Mouse (Mus musculus): ENCODE data around the gene Tmem150c. TPM values are rescaled to one million over a fixed set of nuclear protein-coding genes. Genes with fewer than 3 reads are reported as not detected.

Gene Tmem150c
- total RNA-seq, 2 experiments from 2014 or later: 48.9 to 50.1 TPM

DNA sequence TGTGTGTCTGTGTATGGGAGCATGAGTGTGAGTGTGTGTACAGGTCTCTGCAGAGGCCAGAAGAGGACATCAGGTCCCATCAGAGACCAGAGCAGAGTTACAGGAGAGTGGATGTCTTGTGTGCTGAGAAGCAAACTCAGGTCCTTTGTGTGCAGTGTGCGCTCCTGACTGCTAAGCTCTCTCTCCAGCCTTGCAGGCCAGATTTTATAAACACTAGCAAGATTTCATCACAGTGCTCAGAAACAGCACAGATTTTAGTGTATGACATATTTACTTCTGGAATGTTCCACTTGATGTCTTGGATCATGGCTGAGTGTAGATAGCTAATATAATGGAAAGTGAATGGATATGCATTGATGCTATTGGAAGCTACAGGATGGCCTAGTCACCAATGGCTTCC lies 57.2 kb downstream of the Tmem150c start:
- no peak for DNase-seq (ENCODE audit: low spot score in 2 of 2)

DNA sequence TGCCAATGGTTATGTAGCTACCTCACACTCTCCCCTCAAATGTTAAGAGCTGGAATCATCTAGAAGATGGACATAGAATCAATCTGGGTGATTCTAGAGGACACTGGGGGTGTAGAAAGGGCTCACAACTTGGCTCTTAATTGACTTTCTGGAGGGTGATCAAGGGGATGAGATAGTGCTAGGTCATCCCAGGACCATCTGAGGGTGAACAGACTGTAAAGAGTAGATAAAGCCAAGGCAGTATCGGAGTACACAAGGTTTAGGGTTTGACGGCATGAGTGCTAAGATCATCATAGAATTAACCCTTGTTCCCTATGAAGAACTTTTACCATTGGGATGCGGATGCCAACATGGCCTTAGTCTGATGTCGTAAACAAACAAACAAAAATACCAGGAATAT lies 61.6 kb downstream of the Tmem150c start:
- no peak for DNase-seq (ENCODE audit: low spot score in 2 of 2)

DNA sequence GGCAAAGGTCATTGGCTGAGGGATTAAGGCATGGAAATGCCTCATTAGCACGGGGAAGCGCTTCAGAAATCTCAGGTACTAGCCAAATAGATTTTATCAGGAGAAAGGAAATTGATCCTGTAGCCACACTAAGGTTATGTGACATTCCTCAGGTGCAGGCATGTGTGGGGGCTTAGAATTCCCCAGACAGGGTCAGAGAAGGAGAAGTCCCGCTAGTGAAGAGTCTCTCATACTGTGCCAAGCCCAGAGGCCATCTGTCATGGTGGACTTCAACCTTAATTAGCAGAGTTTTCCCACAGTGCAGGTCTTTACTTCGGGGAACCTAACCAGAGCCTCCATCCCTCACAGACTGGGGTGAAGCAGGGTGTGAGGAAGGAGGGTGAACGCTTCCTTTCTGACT lies 62.7 kb downstream of the Tmem150c start:
- DNase-seq (ENCODE audit: low spot score in 2 of 2): no peak

DNA sequence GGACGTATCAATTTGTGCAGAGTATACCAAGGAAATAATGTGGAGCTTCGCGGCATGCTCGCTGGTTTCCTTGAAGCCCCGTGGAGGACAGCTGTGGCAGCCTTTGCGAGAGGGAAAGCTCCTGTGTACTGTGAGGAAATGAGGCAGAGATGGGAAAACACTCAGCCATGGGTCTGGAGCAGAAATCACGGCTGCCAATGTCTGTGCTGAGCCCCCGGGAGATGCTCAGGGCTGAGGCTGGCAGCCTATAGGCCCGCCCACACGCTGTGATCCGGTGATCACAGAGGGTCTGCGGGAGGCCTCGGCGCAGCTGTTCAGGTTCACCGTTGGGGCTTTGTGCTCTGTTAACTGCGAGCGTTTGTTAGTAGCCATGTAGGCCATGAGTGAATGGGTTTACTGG lies 68.0 kb downstream of the Tmem150c start:
- DNase-seq (ENCODE audit: low spot score in 2 of 2): no peak

DNA sequence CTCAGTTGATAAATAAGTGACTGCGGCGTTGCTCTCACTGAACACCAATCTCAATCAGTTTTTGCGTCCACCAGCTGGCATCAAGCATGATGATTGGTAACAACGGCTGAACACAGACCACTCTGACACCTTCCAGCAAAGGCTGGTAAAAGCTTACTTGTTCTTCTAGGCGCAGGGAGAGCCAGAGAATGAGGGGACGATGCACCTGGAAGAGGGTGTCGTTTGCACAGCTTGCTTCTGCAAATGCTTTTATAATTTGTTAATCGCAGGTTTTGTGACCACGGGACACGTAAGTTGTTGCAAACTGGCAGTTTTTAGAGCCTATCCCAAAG lies 68.4 kb downstream of the Tmem150c start:
- DNase-seq (ENCODE audit: low spot score in 2 of 2): no peak

DNA sequence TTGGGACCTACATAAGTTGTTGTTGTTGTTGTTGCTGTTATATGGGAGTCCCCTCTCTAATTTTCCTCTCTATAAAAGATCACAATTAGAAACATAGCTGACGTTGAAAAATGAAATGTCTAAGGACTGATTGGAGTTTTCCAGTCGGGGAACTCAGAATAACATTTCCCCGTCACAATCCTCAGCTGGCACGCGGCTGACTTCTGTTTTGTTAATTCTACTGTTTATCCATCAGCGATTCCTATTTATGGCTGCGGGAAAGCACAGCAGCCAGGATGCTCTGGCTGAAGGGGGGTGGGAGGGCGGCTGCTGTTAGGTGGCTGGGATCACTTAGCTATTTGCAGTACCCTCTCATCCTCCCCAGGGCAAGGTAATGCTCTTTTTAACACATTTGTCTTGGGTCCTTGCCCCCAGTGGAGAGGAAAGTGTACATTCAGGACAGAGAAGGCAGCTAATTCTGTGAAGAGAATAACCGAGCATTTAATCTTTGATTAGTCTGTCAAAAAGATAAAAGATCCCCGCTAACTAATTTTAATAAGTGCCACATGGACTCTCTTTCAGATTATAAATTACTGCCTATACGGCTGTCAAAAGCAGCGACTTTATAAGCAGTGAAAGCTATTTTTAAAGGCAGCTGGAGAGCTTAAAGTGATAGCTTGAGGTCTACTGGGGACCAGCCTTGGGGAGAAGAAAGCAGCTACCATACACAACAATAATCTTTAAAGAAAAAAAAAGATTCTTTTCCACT lies 68.9 kb downstream of the Tmem150c start:
- no peak for DNase-seq (ENCODE audit: low spot score in 2 of 2)

DNA sequence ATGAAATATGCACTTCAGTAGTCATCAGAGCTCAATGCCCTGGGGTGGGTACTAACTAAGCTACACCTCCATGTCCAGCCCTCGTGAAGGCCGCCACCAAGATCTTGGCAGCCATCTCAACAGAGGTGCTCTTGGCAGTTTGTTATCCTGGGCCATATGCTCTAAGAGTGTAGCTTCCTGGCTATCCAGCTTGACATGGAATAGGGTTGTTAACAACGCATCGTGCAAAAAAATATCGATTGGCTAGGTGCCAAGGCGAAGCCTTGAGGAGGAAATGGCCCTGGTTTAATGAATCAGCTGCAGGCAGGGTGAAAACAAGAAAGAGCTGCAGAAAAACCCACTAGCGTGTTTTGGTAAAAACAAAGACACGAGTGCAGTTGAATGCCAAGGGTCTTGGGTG lies 74.5 kb downstream of the Tmem150c start:
- no peak for DNase-seq (ENCODE audit: low spot score in 2 of 2)

DNA sequence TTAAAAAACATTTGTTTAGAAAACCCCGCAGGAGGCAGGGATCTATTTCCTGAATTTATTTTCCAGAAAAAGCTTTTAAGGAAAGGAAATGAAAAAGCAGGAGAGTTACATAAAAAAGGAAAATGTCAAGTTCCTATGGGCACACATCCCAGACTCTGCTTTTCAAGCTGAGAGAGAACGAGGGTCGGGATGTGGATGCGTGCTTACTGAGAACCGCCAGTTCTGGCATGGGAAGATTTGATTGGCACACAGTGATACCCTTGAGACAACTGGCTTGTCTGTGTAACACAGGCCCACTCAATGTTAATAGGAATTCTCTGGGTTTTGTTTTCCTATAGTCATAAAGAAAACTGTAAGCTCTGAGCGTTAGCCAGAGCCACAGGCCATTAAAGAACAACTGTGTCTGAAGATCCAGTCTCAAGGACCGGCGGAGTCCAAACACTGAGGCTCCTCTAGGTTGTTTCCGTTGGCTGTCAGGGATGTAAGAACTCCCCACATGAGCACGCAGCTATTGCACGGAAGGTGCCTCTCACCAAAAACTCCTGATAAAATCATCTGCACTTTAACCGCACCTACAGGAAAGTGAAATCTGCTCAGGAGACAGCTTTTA lies 75.5 kb downstream of the Tmem150c start:
- DNase-seq (ENCODE audit: low spot score in 2 of 2): no peak

DNA sequence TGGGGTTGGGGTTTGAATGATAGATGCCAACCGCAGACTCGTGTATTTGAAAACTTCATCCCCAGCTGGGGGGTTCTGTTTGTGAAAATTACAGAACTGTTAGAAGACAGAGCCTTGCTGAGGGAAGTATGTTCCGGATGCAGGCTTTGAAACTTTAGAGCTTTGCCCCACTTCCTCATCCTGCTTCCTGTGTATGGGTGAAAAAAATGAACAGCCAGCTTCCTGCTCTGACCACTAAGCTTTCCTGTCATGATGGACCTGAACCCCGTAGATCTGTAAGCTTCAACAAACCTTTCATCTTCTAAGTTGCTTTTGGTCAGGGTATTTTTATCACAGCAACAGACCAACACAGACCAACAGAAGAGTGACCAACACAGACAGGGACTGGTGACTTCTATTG lies 77.6 kb downstream of the Tmem150c start:
- DNase-seq (ENCODE audit: low spot score in 2 of 2): no peak

DNA sequence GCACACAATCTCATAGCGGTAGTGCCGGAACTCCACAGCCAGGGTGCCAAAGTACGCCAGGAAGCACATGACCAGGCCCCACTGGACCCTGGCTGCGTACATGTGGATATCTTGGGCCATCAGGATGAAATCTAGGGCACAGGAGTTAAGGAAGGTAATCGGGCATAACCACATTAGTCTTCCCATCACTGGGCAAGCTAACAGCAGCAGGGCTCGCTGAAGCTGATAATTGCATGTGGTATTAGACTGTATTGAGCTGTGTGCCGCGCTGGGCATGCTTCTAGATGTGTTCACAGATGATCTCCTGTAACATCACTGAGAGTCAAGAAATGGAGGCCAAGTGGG lies 79.7 kb downstream of the Tmem150c start:
- no peak for DNase-seq (ENCODE audit: low spot score in 2 of 2)

DNA sequence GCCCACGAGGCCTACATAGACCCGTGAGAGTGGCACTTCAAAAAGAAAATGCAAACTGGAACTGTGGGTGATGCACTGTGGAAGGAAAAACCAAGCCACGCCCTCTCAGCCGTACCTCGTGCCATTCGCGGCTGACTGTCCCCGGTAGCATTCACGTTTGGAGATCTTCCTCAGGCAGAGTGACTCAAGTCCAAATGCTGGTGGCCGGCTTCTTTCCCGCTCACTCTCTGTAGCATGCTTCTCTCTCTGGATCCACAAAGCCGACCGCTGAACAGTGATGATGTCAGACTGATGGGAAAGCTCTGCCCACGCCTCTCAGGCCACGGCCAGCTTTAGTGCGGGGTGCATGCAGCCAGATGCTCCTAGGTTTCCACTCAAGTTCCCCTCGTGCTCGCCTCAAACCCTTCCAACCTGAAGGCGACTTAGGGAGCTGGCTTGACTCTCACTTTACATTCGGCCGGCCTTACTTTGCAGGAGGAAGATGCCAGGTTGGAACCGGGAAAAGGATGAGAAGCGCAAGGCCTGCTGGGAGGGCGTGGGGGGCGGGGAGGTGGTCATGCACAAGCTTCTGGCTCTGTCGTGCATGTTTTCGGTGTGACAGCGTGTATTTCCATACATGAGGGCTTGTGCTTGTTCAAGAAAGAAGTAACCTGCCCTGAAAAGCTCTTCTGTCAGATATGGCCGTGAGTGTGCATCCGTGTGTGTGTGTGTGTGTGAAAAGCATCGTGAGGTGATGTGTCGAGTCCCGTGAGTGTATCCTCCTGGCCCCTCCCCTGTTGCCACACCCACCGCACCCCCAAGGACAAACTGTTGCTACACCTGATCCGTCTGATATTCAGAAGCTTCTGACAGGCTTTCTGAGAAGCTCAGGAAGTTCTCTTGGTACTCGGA lies 80.3 kb downstream of the Tmem150c start:
- DNase-seq (ENCODE audit: low spot score in 2 of 2): peak; percentile 31 to 42

DNA sequence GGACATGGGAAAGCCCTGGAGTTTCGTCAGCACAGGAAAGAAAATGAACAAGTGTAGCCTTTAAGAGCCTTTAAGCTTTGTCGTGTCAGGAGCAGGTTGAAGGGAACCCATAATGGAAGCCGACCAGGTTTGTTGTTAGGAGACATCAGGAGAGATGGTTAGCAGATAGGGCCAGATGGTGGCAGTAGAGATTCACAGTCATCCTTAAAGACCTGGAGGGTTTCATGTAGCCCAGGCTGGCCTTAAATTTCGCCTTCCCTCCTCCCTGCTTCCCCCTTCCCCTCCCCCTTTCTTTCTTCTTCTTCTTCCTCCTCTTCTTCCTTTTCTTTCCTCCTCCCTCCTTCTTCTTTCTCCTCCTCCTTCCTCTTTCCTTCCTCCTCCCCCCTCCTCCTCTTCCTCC lies 85.0 kb downstream of the Tmem150c start:
- peak; percentile 35 to 42 for DNase-seq (ENCODE audit: low spot score in 2 of 2)

DNA sequence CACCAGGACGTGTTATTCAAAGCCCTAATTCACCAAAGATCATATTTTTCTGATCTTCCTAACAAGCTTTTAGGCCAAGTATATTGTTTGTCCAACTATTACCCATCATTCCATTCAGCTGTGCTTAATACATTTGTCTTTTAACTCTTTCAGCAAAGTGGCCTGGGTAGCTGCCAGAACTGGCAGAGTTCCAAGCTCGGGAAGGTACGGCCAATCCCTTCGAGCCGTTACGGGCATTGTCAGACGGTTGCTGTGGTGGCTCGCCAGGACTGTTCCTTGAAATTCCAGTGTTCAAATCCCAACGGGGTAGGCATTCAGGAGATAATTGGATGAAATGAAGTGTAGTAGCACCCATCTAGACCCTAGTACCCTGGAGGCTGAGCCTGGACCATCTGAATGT lies 87.1 kb downstream of the Tmem150c start:
- no peak for DNase-seq (ENCODE audit: low spot score in 2 of 2)

DNA sequence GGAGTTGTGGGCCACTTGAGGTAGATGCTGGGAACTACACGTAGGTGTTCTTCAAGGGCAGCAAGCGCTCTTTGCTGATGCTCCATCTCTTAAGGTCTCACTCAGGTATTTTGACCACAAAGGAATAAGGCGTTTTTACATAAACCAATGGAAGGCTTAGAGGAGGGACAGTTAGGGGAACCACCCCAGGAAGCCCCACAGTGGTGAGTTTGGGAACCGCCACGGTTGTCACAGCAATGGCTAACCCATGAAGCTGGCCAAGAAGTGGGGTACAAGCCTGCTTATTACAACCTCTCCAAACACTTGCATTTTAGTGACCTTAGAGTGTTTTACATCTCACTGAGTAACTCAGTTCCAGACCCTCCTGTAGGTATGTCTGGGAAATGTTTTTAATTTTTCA lies 88.1 kb downstream of the Tmem150c start:
- no peak for DNase-seq (ENCODE audit: low spot score in 2 of 2)

DNA sequence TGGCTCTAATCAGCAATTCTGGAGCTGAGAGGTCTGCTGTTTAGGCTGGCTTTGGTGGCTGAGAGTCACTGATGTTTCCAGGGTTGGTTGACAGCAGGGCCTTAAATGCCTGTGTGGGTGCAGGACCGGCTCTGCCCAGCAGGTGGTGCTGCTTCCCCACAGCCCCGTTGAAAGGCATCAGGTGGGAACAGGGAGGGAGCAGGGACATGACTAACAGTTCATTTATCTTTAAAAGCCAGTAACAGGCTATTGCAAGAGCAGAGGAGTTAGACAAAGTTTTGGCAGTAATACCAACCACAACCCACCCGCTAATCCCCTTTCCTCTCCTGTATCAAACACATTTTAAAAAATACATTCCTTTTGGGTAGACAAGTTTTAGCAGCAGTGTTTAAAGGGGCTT lies 89.4 kb downstream of the Tmem150c start:
- DNase-seq (ENCODE audit: low spot score in 2 of 2): peak; percentile 84 to 90

DNA sequence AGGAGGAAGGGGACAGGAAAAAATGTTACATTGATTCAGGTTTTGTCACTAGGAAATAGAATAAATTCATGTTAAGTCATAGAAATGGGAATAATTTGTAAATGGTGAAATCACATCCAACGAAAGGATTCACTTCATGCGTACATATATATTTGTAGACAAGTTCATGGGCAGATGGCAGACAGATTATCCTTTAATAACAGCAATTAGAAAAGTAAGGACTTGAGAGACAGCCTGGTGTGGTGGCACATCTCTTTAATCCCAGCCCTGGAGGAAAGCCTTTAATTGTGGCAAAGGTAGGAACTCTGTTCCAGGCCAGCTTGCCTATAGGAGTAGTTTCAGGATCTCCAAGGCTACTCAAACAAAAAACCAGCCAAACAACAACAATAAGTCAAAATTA lies 90.1 kb downstream of the Tmem150c start:
- DNase-seq (ENCODE audit: low spot score in 2 of 2): no peak

DNA sequence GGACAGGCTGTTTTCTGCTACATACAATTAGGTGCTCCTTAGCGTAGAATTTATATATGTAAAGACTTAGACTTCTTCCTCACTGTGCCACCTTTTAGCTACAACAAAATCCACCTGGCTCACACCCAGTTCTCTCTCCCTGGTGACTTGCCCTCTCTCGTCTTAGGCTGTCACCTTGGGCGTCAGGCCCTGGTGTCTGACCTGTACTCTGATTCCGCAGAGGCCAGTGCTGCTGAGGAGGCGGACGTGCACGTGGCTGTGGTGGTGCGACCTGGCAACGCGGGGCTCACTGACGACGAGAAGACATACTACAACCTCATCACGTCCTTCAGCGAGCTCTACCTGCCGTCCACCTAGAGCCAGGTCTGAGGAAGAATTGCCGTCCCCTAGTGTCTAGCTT lies 92.0 kb downstream of the Tmem150c start:
- DNase-seq (ENCODE audit: low spot score in 2 of 2): no peak

DNA sequence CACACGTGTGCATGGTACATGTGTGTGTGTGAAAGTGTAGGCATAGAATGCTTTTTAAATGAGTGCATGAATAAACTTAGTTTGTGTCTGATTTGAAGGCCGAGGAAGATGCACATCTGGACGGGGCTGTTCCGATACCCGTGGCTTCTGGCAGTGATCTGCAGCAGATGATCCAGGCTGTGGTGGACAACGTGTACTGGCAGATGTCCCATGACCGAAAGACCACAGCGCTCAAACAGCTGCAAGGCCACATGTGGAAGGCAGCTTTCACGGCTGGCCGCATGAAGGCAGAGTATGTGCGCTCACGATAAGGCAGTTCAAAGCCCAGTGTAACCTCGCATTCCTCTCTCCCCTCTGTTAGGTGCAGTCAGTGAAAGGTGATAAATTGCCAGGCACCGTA lies 98.7 kb downstream of the Tmem150c start:
- DNase-seq (ENCODE audit: low spot score in 2 of 2): no peak

DNA sequence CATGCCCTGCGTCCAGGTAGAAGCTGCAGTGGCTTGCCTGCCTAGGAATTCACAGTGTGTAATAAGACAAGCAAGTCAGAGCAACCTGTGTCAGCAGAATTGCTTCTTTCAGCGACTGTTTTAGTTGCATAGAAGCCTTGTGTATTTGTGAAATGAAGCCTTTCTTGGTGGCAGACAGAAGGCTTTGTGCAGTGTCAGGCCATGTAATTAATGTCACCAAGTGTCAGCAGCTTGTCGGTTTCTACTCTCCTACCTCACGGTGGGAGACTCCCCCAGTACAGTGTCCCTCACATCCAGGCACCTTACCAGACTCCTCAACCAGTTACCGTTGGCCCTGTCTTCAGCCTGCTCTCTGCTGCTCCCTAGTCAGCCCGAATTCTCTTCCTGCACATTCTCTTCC lies 100.3 kb downstream of the Tmem150c start:
- DNase-seq (ENCODE audit: low spot score in 2 of 2): no peak

DNA sequence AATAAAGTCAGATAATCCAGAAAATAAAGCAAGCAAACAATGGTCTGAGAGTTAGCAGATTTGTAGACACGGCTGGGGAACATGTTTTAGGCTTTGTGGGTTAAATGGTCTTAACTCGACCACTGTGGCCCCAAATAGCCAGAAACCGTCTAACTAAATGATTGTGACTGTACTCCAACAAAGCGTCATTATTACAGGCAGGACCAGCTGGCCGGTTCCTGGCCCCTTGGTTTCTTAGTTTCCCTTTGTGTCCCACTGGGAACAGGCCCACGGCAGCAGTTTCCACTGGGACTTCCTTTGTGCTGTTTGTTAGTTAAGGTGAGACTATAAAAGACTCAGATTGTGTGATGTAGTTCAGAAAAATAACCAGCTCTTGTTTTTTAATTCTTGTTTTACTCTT lies 100.9 kb downstream of the Tmem150c start:
- no peak for DNase-seq (ENCODE audit: low spot score in 2 of 2)

DNA sequence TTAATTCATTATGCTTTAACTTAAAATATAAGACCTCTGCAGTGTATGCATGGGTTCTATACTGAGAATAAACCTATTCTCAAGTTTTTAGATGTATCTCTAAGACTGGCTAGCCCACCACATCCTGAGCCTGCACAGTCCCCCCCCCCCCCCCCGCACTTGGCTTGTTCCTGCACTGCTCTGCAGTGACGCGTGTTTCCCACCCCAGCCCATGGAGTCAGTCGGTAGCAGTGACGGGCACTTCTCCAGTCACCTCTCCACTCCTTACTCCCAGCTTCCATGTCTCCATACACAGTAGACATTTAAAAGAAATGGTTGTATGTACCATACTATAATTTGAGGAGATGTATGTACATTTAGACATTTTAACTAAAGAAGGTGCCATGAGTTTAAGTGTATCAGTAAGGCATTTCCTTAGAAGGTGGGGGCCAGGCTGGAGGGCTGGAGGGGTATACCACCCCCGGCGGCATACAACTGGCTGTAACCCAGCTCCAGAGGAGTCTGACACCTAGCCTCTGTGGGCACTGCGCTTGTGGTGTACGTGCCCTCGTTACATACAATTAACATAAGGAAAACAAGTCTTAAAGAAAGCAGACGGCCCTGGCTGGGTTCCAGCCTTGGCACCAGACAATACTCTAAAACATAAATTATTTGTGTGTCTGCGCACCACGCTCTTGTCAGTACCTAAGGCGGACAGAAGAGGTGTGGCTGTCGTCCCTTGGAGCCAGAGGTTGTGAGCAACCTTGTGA lies 102.0 kb downstream of the Tmem150c start:
- DNase-seq (ENCODE audit: low spot score in 2 of 2): no peak

Data from left cerebral cortex, adult 18-20 months (tissue).